Mouse (Mus musculus) adrenal gland, adult 8-10 months (tissue): Measurements from ENCODE around the gene Slc35e3. TPM values are rescaled to one million over a fixed set of nuclear protein-coding genes. Genes with fewer than 3 reads are reported as not detected.

ENCODE experiments used
- DNase-seq: peaks from one replicate; pipeline ENCODE4 v3.0.0; 2022
- total RNA-seq, 4 experiments: library from RNA; stranded (reverse); gene quantifications; 2 replicates each; pipeline ENCODE4 v1.2.4; 2022

Slc35e3 gene
- total RNA-seq, 4 experiments from 2014 or later, result 16.6 to 24.2 (median 20.5) TPM

GRCm38 (mm10) chr10:117776281-117777102, 30.3 kb upstream of the Slc35e3 start:
- DNase-seq, result no peak

- DNase-seq, result no peak
These were observed 29.4 kb upstream of the Slc35e3 start for GRCm38 (mm10) chr10:117775401-117776144.

GRCm38 (mm10) chr10:117774817-117775120, 28.6 kb upstream of the Slc35e3 start:
- no peak for DNase-seq

GRCm38 (mm10) chr10:117774011-117774816, 28.0 kb upstream of the Slc35e3 start:
- no peak for DNase-seq

- DNase-seq, result no peak
These were observed 27.0 kb upstream of the Slc35e3 start for GRCm38 (mm10) chr10:117773106-117773720.

GRCm38 (mm10) chr10:117772364-117773105, 26.4 kb upstream of the Slc35e3 start:
- no peak for DNase-seq

GRCm38 (mm10) chr10:117771131-117771510, 25.0 kb upstream of the Slc35e3 start:
- DNase-seq, result no peak

- DNase-seq, result no peak
These were observed 24.3 kb upstream of the Slc35e3 start for GRCm38 (mm10) chr10:117770286-117771130.

GRCm38 (mm10) chr10:117769541-117770285, 23.5 kb upstream of the Slc35e3 start:
- no peak for DNase-seq

- DNase-seq, result no peak
These were observed 21.9 kb upstream of the Slc35e3 start for GRCm38 (mm10) chr10:117768141-117768440.

- no peak for DNase-seq
These were observed 21.3 kb upstream of the Slc35e3 start for GRCm38 (mm10) chr10:117767286-117768140.

GRCm38 (mm10) chr10:117766896-117767160, 20.7 kb upstream of the Slc35e3 start:
- DNase-seq, result no peak

- DNase-seq, result no peak
These were observed 20.1 kb upstream of the Slc35e3 start for GRCm38 (mm10) chr10:117766111-117766895.

- DNase-seq, result no peak
These were observed 19.1 kb upstream of the Slc35e3 start for GRCm38 (mm10) chr10:117765116-117765894.

GRCm38 (mm10) chr10:117764598-117764997, 18.4 kb upstream of the Slc35e3 start:
- no peak for DNase-seq

- DNase-seq, result no peak
These were observed 17.5 kb upstream of the Slc35e3 start for GRCm38 (mm10) chr10:117763588-117764190.

GRCm38 (mm10) chr10:117762966-117763365, 16.8 kb upstream of the Slc35e3 start:
- DNase-seq, result no peak
